Mouse (Mus musculus) MEL (cell line): ENCODE results near the gene Atp8a2. TPM values are rescaled to one million over a fixed set of nuclear protein-coding genes. Genes with fewer than 3 reads are reported as not detected.
"Not testable (repeated sequence)": the region's sequence is repeated elsewhere in the genome, so short reads cannot be mapped to it uniquely, and the experiment has no call there.

Source experiments
- DNase-seq: peaks from one replicate; pipeline ENCODE4 v3.0.0; 2011; ENCODE audit warnings: low read depth, low spot score
- H3K27ac ChIP-seq: 2 replicates; pipeline ENCODE4 v1.5.1; 2012; ENCODE audit warnings: low read depth, mild to moderate bottlenecking, control low read depth, low read length, moderate library complexity; ENCODE audit not compliant: control insufficient read depth
- H3K27me3 ChIP-seq, 2 experiments: fragments of 150-350 bp in 1 of 2; sonication (generic) in 1 of 2; 2 replicates each; pipeline ENCODE4 v1.6.1; 2012; ENCODE audit warnings: low read length in 2 of 2, mild to moderate bottlenecking in 2 of 2, improper control_type of control experiment in 1 of 2, moderate library complexity in 1 of 2; ENCODE audit not compliant: insufficient read depth in 2 of 2, control insufficient read depth in 1 of 2
- H3K36me3 ChIP-seq, 2 experiments: 2 replicates each; pipeline ENCODE4 v1.6.1; 2012 to 2014; ENCODE audit warnings: low read length in 2 of 2, improper control_type of control experiment in 1 of 2, inconsistent platforms in 1 of 2, mild to moderate bottlenecking in 1 of 2; ENCODE audit not compliant: insufficient read depth in 2 of 2, control insufficient read depth in 1 of 2
- H3K4me1 ChIP-seq, 2 experiments: fragments of 150-350 bp in 1 of 2; sonication (generic) in 1 of 2; 2 replicates each; pipeline ENCODE4 v1.6.1; 2012; ENCODE audit warnings: low read length in 2 of 2, improper control_type of control experiment in 1 of 2, mild to moderate bottlenecking in 1 of 2; ENCODE audit not compliant: insufficient read depth in 2 of 2, control insufficient read depth in 1 of 2
- H3K4me3 ChIP-seq, 2 experiments: fragments of 150-350 bp in 1 of 2; sonication (generic) in 1 of 2; 2 replicates each; pipeline ENCODE4 v1.5.1; 2012; ENCODE audit warnings: low read depth in 2 of 2, low read length in 2 of 2, mild to moderate bottlenecking in 2 of 2, moderate library complexity in 2 of 2, control low read depth in 1 of 2, improper control_type of control experiment in 1 of 2; ENCODE audit not compliant: control insufficient read depth in 1 of 2, insufficient read depth in 1 of 2
- H3K79me2 ChIP-seq: 2 replicates; pipeline ENCODE4 v1.6.1; 2012; ENCODE audit warnings: mild to moderate bottlenecking, low read length, moderate library complexity; ENCODE audit not compliant: control insufficient read depth, poor library complexity, insufficient read depth
- H3K9ac ChIP-seq: 2 replicates; pipeline ENCODE4 v1.6.1; 2012; ENCODE audit warnings: low read depth, mild to moderate bottlenecking, control low read depth, low read length, moderate library complexity; ENCODE audit not compliant: control insufficient read depth, poor library complexity, severe bottlenecking
- H3K9me3 ChIP-seq: fragments of 150-350 bp; sonication (generic); replicated peaks from 2 replicates; pipeline ENCODE4 v1.6.1; 2012; ENCODE audit warnings: mild to moderate bottlenecking, low read length, improper control_type of control experiment, moderate library complexity; ENCODE audit not compliant: insufficient read depth
- CTCF ChIP-seq, 3 experiments: IDR thresholded peaks in 2 of 3; conservative IDR thresholded peaks in 1 of 3; 2 replicates each; pipeline ENCODE4 v1.5.1; 2011 to 2012; ENCODE audit warnings: low read length in 3 of 3, low read depth in 2 of 3, mild to moderate bottlenecking in 2 of 3, improper control_type of control experiment in 1 of 3, inconsistent platforms in 1 of 3, mixed read lengths in 1 of 3, moderate library complexity in 1 of 3; ENCODE audit not compliant: control insufficient read depth in 1 of 3, insufficient read depth in 1 of 3, poor library complexity in 1 of 3, severe bottlenecking in 1 of 3
- E2F4 ChIP-seq: IDR thresholded peaks from 2 replicates; pipeline ENCODE4 v1.6.1; 2011; ENCODE audit warnings: low read depth, low read length, improper control_type of control experiment, borderline replicate concordance
- NELFE ChIP-seq: IDR thresholded peaks from 2 replicates; pipeline ENCODE4 v1.6.1; 2011; ENCODE audit warnings: low read depth, low read length, improper control_type of control experiment
- NRF1 ChIP-seq: IDR thresholded peaks from 2 replicates; pipeline ENCODE4 v1.6.1; 2014; ENCODE audit warnings: low read depth, mild to moderate bottlenecking, inconsistent platforms, low read length, improper control_type of control experiment, moderate library complexity; ENCODE audit not compliant: poor library complexity, insufficient read depth, severe bottlenecking
- POLR2AphosphoS5 ChIP-seq: IDR thresholded peaks from 2 replicates; pipeline ENCODE4 v1.6.1; 2012; ENCODE audit warnings: low read depth, borderline replicate concordance, mild to moderate bottlenecking, inconsistent platforms, low read length, moderate library complexity, mixed read lengths
- SMC3 ChIP-seq: IDR thresholded peaks from 2 replicates; pipeline ENCODE4 v1.6.1; 2011; ENCODE audit warnings: low read depth, low read length, improper control_type of control experiment
- TCF12 ChIP-seq: IDR thresholded peaks from 2 replicates; pipeline ENCODE4 v1.6.1; 2014; ENCODE audit warnings: low read depth, mild to moderate bottlenecking, inconsistent platforms, low read length, improper control_type of control experiment, moderate library complexity
- ZKSCAN1 ChIP-seq: IDR thresholded peaks from 2 replicates; pipeline ENCODE4 v1.6.1; 2012; ENCODE audit warnings: low read depth, mild to moderate bottlenecking, inconsistent platforms, low read length, improper control_type of control experiment, moderate library complexity
- polyA plus RNA-seq, 2 experiments: library from polyadenylated mRNA; stranded (reverse) in 1 of 2; unstranded in 1 of 2; fragments of >175 nt in 1 of 2; fragments of >200 nt in 1 of 2; gene quantifications; 2 replicates each; pipeline versions ENCODE4 v1.2.1 to v1.2.4; 2012; ENCODE audit warnings: low replicate concordance in 2 of 2, low read depth in 1 of 2; ENCODE audit not compliant: insufficient read length in 2 of 2, insufficient read depth in 1 of 2, missing spikeins in 1 of 2
- total RNA-seq: library from RNA; depleted of rRNA; stranded (reverse); fragments of 300-350 nt; gene quantifications from 2 replicates; pipeline ENCODE4 v1.2.3, GENCODE M21; 2012

Atp8a2 gene
- total and polyA plus RNA-seq, 3 experiments, result 0.29 to 0.39 TPM; not detected in 1

DNA sequence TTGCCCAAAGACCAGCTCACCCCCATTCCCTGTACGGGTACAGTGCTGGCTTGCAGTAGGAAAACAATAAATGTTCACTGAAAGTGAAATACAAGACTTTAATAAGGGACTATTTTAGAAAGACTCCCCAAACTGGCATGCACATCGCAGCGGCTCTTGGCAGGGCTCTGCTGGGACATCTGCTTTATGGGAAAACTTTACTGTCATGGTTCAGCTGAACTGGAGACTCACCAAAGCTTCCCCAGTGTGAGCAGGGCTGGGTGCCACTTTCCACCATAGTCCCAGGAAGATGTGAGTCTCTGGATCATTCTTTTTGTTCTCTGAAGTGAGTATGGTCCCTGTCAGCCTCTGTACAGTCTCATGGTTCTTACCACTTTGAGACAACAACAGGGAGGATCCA lies 475.6 kb downstream of the Atp8a2 start:
- no peak overlapping the region for H3K9ac ChIP-seq
- H3K36me3 ChIP-seq, result no peaks in the 10 kb centered on the region
- H3K27me3 ChIP-seq, result no peaks in the 10 kb centered on the region
- no peak overlapping the region for H3K4me3 ChIP-seq
- DNase-seq, result no peak
- H3K4me1 ChIP-seq, result no peaks in the 10 kb centered on the region
- no peaks in the 10 kb centered on the region for H3K9me3 ChIP-seq
- H3K79me2 ChIP-seq, result no peaks in the 10 kb centered on the region
- H3K27ac ChIP-seq, result no peak overlapping the region
- TF ChIP-seq NRF1 (no peak), NELFE (no peak), CTCF (IDR thresholded peaks at IDR 0.05 in 2 of 3, conservative IDR thresholded peaks at IDR 0.05 in 1 of 3; ENCODE audit: control insufficient read depth in 1 of 3, insufficient read depth in 1 of 3, low read depth in 2 of 3, low read length in 3 of 3, poor library complexity in 1 of 3, severe bottlenecking in 1 of 3) (no peak), ZKSCAN1 (no peak)
- TF ChIP-seq, all 39 proteins: peak for 0

DNA sequence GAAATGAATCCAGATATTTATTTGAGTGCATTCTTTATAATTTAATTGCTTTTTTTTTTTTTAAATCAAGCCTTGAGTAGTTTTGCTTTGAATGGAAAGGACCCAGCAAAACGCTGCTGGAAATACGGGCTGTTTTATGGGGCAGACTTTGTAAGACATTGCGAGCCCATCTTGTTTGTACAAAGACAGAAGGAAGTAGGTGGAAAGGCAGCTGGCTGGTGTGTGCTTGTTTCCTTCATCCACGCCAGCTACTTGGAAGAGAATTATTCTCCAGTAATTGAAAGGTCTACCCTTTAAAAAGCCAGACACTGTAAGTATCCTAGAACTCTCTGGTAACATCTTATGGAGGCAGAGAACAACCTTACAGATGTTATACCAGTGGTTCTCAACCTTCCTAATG lies 476.6 kb downstream of the Atp8a2 start:
- Histone ChIP-seq H3K27ac (no peak overlapping the region), H3K79me2 (no peaks in the 10 kb centered on the region), H3K9me3 (no peaks in the 10 kb centered on the region), H3K4me1 (no peaks in the 10 kb centered on the region), H3K36me3 (no peaks in the 10 kb centered on the region), H3K4me3 (no peak overlapping the region), H3K27me3 (no peaks in the 10 kb centered on the region), H3K9ac (no peak overlapping the region)
- TF ChIP-seq ZKSCAN1 (no peak), NELFE (no peak), E2F4 (no peak), POLR2AphosphoS5 (no peak), NRF1 (no peak), TCF12 (no peak), SMC3 (no peak)
- no peak for DNase-seq

DNA sequence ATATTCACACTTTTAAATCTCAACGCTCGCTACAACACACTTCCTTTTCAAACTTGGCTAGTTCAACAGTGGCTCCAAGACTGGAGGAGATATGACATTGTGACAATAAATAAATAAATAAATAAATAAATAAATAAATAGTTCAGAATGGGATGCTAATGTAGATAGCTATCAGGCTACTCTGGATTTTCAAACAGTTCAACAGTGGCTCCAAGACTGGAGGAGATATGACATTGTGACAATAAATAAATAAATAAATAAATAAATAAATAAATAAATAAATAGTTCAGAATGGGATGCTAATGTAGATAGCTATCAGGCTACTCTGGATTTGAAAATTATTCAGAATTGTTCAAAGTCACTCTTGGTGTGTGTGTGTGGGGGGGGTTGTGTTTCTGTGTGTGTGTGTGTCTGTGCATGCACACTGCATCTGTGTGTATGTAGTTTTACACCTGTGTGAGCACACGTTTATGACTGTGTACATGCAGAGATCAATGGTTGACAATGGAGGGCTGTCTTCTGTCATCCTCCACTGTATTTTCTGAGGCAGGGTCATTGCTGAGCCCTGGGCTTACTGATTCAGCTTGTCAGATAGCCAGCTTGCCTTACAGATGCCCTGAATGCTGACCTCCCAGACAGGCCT lies 480.4 kb downstream of the Atp8a2 start:
- H3K4me3 ChIP-seq, H3K79me2 ChIP-seq, H3K27ac ChIP-seq, H3K36me3 ChIP-seq, H3K27me3 ChIP-seq, H3K9ac ChIP-seq, H3K4me1 ChIP-seq, H3K9me3 ChIP-seq, DNase-seq: not testable (repeated sequence)
